Comparison of ENCODE assay signal across 32 mouse cellular contexts in the genomic region with DNA sequence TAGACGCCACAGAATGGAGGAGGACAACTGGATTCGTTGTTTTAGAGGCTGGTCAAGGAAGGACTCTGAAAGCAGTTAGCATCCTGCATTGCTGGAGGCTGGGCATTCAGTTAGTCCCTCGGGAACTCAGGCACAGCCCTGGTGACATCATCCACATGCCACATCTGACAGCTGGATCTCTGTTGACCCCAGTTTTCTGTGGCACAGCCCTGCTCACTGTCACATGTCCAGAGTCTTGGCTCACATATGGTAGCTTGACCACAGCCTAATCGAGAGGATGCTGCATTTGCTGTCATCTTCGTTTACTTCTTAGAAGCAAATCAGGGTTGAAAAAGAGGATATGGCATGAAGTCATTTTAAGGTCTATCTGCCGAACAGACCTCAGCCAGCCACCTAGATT.
"Had no signal": no experiment of that assay in that cellular context is flagged by ENCODE, and none has a peak within 500 bp of the region (broad histone marks: within the 10 kb centered on the region; RNA-seq: fewer than 3 reads in every experiment).

No protein-coding gene starts in this region.

- DNase-seq: heart, postnatal 10 days; heart, postnatal 14 days; heart, postnatal 36 days; heart, postnatal 4 days; kidney, adult 11 months; kidney, adult 18-20 months; kidney, adult 2 months; kidney, adult 8-10 months; kidney, adult 9 months; kidney, postnatal 10 days; kidney, postnatal 14 days; kidney, postnatal 25 days; kidney, postnatal 36 days; kidney, postnatal 4 days; layer of hippocampus, adult 9-11 months; layer of hippocampus, postnatal 36 days had no signal

- H3K4me2 ChIP-seq: heart, embryonic 11.5 days; heart, embryonic 12.5 days; heart, embryonic 13.5 days; heart, embryonic 15.5 days; hindbrain, embryonic 12.5 days; hindbrain, embryonic 13.5 days; hindbrain, embryonic 14.5 days; hindbrain, embryonic 15.5 days; intestine, embryonic 15.5 days; kidney, embryonic 15.5 days had no signal

- H3K4me1 ChIP-seq: heart, embryonic 15.5 days; hindbrain, embryonic 12.5 days; intestine, embryonic 15.5 days; kidney, embryonic 15.5 days had no signal

- H3K4me3 ChIP-seq: heart, embryonic 10.5 days; heart, embryonic 12.5 days; heart, embryonic 13.5 days; heart, embryonic 15.5 days; hindbrain, embryonic 10.5 days; hindbrain, embryonic 12.5 days; hindbrain, embryonic 13.5 days; hindbrain, embryonic 15.5 days; intestine, embryonic 15.5 days; kidney, embryonic 15.5 days; layer of hippocampus, adult 2 months; left cerebral cortex, adult 2 months had no signal

- H3K27ac ChIP-seq: heart, embryonic 10.5 days; heart, embryonic 13.5 days; heart, embryonic 15.5 days; hindbrain, embryonic 10.5 days; hindbrain, embryonic 12.5 days; hindbrain, embryonic 13.5 days; hindbrain, embryonic 14.5 days; hindbrain, embryonic 15.5 days; hindbrain, postnatal 0 days; intestine, embryonic 15.5 days; kidney, embryonic 15.5 days; kidney, postnatal 0 days; layer of hippocampus, adult 2 months; left cerebral cortex, adult 2 months had no signal

- H3K27me3 ChIP-seq: hindbrain, embryonic 12.5 days; hindbrain, embryonic 13.5 days; hindbrain, embryonic 15.5 days; intestine, embryonic 15.5 days; kidney, embryonic 15.5 days had no signal

- H3K36me3 ChIP-seq: heart, embryonic 10.5 days; heart, embryonic 12.5 days; heart, embryonic 13.5 days; heart, embryonic 15.5 days; hindbrain, embryonic 10.5 days; hindbrain, embryonic 12.5 days; hindbrain, embryonic 13.5 days; hindbrain, embryonic 15.5 days; intestine, embryonic 15.5 days; kidney, embryonic 15.5 days had no signal

- H3K9me3 ChIP-seq: heart, embryonic 10.5 days; heart, embryonic 13.5 days; heart, embryonic 15.5 days; hindbrain, embryonic 10.5 days; hindbrain, embryonic 12.5 days; hindbrain, embryonic 13.5 days; hindbrain, embryonic 15.5 days; intestine, embryonic 15.5 days; kidney, embryonic 15.5 days had no signal

- H3K9ac ChIP-seq: heart, embryonic 12.5 days; heart, embryonic 13.5 days; heart, embryonic 15.5 days; hindbrain, embryonic 12.5 days; hindbrain, embryonic 13.5 days; hindbrain, embryonic 14.5 days; hindbrain, embryonic 15.5 days; intestine, embryonic 15.5 days; kidney, embryonic 15.5 days had no signal
